Mouse (Mus musculus) thymus, postnatal 25 days (tissue): ENCODE measurements at regions not wholly inside any gene's neighbourhood (a gene's known extent, or its start where the extent isn't known, plus 50 kb on each side); places are given as distances from the start of the nearest gene placed in this dataset.

Source experiments
- DNase-seq: peaks from one replicate; pipeline ENCODE4 v3.0.0; 2022

DNA sequence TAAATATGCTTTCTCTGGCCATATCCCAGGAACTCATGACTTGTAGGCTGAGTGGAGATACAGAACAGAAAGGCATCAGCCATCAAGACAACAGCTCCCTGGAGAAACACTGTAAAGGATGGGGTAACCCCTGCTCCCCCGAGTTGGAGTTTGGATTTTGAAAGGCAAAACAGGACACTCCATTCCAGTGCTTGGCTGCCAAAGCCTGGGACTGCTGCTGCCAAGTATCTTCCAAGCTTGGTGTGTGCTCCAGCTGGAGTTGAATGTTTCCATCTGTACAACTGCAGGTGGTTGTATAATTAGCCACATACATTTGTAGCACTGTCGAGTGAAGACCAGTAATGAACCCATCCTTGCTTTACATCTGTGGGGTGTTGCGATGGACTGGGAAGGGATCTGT, 62.1 kb downstream of the 4933412E24Rik start:
- no peak for DNase-seq

DNA sequence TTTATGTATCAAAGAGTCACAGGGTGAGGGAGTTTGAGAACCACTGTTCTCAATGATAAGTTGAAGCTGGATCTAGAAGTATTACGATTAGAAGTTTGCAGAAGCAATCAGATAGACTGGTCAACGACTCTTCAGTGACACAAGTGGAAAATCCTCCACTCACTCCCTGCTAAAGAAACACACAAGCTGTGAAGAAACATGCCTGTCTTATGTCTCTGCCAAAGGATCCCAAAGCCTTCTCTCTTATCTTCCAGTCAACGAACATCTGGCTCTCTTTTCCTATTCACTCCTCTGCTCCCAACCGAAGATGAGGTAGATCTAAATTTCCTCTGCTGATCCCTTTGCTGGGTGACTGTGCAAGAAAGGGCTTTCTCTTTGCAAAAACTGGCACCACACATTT, 62.6 kb downstream of the 4933412E24Rik start:
- no peak for DNase-seq

DNA sequence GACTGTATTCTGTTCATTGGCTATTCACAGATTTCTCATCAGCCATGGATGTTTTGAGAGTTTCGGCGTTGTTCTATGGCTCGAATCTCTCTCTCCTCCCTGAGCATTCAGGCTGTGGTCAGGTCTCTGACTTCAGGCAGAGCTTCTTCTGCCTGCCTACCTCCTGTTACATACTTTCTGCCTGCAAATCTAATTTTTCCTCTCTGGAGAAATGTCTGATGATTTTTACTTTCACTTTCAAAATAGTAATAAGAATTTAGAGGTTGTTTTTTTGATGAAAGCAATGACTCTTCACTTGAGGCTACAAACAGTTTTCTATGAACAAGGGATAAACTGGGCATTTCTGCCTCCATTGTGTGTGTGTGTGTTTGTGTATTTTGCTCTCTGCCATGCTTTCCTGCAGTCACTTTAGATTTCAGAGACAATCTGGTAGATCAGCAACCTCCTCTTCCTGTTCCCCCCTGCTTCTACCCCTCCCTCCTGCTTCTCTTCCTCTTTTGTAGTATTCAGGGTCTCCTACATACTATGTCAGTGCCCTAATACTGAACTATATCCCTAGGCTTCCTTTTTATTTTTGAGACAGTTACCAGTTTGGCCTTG, 65.7 kb downstream of the 4933412E24Rik start:
- peak; percentile 15 for DNase-seq

- no peak for DNase-seq
Measured at GRCm38 (mm10) chr15:59945208-59945607, 71.2 kb downstream of the 4933412E24Rik start.

DNA sequence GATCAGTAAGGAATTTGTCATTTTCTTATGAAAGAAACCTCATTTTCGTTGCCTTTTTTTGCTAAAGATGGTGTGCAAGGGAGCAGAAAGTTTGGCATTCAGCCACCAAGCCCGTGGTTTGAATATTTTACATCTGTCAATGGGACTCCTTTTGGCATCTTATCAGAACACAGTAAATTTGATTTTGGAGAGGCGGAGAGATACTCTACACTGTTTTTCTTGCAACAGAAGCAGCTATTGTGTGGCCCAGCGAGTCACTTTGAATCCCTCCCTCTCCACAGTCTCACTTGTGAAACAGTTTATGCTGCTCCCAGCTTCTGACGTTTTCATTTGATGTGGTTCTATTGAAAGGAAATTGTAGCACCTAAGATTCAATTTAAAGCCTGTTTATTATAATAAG, 79.9 kb downstream of the 4933412E24Rik start:
- no peak for DNase-seq

DNA sequence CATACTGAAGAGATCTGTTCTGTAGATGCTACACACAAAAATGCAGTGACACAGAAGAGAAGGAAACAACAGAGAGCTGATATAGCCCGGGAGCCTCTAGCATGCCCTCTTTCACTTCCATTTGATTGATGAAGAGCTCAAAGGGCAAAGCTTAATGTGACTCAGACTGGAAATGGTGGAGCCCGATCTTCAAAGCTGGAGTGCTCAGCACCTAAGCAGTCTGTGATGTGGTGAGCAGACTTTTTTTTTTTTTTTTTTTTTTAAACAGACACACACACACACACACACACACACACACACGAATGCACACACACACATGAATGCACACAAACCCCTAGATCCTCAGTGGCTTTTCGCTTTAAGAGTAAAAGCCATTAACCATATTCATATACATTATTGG, 102.6 kb downstream of the 4933412E24Rik start:
- peak; percentile 16 for DNase-seq

DNA sequence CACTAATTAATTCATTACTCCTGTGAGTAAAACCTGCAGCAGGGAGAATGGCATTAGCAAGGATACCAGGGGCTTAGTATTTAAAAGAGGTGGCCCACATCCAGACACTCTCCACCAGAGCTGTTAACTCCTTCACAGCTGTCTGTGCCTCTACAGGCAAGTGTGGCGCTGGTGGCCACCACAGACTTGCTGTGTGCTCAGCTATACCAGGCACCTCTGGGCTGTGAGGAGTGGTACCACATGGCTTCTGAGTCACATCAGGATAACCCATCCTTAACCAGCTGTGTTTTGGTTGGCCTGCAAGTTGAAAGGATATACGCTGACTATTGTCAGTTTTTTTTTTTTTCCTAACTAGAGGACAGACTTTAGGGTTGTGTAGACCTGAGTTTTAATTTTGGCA, 108.1 kb downstream of the 4933412E24Rik start:
- DNase-seq = no peak

DNA sequence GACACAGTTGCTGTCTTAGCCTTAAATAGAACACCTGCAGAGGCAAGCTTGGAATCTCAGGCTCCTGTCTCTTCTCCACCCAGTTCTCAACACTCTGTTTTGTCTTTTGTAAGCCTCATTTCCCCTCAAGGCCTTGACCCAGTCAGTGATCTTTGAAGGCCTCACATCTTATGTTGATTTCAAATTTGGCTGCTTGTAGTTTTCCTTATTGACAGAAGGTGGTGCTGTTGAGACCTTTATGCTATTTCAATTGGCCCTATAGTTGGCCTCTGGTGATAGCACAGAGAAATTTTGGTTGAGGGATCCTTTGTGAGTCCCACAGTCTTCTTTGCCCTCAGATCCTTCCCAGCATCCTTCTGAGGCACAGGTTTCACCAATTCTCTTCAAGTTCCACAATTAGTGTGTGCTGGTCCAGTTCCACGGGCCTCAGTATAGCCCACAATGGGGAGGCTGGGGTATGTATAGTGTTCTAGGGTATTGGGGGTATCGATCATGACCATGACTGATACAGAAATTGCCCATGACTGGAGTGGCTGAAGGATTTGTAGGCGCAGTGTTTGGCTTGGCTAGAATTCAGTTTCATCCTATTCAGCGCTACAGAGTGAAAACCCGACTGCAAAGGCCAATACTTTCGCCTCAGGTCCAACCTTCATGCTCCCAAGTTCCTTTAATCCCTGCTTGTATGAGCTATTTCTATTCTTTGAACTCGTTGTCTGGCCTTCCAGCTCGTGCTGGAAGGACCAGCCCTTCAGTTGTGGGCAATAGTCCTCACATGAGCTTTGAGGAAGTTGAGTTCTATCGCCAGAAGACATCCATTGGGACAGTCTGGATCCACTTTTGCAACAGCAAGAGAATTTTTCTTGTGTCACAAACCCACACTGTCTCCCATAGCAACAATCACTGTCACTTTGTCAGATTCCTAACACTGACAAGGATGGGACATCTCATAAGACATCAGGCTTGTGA, 110.3 kb downstream of the 4933412E24Rik start:
- DNase-seq = no peak

GRCm38 (mm10) chr15:59904741-59905140, 111.7 kb downstream of the 4933412E24Rik start:
- no peak for DNase-seq

GRCm38 (mm10) chr15:59888996-59889395, 127.4 kb downstream of the 4933412E24Rik start:
- no peak for DNase-seq

GRCm38 (mm10) chr15:59888131-59888459, 128.3 kb downstream of the 4933412E24Rik start:
- DNase-seq = no peak

DNA sequence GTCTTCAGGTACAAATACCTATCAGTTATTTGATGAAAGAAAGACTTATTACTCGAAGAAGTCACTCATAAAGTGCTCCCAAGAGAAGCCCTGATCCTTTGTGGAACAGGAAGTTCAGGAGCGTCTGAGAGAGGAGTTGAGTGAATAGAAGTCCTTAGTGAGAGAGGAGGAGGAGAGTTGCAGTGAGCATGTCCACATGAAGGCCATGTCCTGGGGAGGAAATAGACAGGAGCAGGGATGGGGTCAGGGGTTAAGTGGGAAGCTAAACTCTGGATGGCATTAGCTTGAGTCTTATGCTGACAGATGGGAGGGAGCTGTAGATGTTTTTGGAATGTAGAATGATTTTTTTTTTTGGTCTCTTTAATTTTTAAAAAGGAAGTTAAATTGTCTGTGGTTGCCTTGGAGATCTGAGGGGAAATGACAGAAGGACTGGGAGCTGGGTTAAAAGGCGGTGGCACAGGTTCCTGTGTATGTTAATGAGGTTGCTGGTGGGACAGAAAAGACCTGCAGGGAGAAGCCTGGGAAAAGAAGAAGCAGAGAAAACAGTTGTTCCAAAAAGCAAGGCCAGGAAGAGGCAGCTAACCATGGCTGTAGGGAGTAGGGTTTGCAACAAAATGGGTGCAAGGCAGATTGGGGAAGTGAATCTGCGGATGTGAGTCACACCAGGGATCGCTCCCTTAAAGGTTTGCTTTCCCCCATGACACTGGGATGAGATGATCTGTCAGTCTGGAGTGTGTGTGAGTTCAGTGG, 128.9 kb downstream of the 4933412E24Rik start:
- DNase-seq = no peak

- no peak for DNase-seq
Measured at GRCm38 (mm10) chr15:59886036-59886435, 130.4 kb downstream of the 4933412E24Rik start.

DNA sequence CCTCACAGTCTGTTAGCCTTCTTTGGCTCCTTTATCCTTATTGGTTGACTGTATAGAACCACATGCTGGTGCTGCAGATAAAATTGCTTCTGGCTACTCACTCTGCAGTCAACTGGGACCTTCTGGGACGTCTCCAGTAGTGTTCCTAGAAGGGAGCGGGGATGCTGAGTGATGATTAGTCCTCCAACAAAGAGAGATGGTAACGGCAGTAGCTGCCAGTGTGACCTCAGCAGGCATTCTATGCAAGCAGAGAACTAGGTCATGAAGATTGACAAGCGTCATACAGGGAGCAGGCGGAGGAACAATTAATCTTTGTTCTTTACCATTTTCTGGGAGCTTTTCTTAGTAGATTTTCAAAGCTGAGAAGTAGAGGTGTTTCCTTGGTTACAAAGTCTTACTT, 134.0 kb downstream of the 4933412E24Rik start:
- DNase-seq = no peak

GRCm38 (mm10) chr15:59880426-59880825, 136.0 kb downstream of the 4933412E24Rik start:
- DNase-seq = no peak

DNA sequence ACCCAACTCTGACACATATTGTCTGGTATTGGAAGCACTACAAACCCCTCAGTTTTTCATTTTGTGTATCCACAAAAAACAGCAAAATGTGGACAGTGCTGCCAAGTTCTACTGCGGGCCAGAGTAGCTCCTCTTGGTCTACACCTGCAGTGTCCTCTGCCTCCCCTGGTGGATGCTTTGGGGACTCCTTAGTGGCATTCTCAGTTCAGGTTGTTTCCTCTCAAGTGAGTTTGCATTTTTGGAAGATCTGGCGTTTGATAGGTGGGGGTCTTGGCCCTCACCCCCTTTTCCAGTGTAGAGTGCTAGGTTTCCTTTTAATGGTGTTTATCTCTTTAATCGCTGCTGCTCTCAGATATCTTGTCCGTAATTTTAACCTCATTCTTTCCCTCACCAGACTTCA, 137.1 kb downstream of the 4933412E24Rik start:
- DNase-seq = peak; percentile 36

DNA sequence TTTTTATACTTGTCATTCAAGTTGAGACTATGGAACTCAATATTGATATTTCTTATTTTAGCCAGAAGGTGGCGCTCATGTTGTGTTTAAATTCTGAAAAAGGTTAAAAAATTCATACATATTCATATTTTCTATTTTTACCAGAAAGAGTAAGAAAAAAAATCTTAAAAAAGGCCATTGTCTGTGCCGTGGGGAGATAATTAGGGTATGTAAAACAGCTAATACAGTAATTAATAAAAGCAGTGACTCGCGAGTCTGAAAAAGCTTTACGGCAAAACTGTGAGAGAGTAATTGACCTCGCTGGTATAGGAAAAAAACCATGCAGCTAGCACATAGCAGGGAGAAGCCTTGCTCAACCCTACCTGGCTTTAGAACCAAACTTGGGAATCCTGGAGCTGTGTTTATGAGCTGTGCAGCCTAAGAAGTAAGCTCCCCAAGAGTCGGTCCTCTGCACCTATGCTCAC, 140.1 kb downstream of the 4933412E24Rik start:
- no peak for DNase-seq

- no peak for DNase-seq
Measured at GRCm38 (mm10) chr15:59866701-59867100, 149.7 kb downstream of the 4933412E24Rik start.

DNA sequence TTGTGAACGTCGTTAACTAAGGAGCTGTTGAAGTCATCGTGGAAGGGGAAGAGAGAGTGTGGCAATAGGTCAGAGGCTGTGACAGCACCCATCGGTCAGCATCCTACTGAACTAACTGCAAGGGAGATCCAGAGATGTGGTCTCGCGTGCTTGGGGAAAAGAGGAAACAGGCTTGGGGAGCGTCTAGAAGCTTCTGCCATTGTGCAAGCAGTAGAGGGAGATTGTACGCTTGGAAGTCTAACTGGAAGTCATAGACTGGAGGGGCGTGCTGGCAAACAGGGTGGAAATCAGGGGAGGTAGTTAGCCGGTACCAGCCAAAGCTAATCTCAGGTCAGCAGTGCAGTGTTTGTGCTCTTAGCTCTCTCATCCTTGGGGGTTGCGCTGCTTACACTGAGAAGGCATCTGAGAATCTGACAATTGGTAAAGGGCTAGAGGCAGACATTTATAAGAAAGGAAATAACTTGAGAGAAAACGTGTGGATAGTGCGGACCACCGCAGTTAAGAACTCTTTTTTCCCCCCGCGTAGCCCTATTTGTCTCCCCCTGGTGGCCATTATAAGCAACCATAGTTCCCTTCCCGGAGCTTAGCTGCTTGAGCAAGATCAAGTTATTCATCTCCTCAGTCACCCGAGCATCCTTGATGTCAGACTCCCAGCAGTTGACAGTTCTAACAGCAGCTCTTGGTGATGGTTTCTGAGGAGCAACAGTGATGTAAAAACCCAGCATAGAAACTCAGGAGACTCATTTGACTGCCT, 151.5 kb downstream of the 4933412E24Rik start:
- peak; percentile 19 for DNase-seq

DNA sequence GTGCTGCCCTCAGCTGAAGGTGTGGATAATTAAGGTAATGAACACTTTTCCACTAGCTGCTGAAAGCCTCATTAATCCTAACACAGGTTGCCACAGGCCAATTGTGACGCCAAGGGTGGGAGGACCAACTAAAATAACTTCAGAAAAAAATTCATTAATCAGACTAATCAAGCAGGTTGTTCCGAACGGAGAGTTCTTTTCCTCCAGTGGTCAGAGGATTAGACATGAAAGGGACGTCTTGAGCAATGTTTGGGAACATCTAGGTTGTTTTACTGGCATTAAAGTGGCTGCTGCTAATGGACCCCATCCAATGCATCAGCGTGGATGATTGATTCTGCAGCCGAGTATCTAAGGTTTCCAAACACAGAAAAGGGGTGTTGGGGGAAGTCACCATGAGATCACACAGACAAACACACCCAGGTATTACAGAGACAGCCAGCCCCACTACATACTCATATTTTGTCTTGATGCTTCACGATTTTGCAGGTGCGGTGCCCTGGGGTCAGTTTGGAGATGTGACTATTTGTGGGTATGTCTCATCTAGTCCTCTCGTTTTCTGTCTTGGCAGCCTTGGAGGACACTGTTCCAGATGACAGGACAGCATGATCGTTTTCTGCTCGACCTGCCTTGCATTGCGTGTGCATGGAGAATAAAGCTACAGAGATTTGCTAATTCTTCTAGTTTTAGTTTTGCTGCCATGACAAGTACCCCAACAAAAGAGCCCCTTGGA, 164.0 kb downstream of the 4933412E24Rik start:
- no peak for DNase-seq

- no peak for DNase-seq
Measured at GRCm38 (mm10) chr15:59845158-59845739, 171.2 kb downstream of the 4933412E24Rik start.

GRCm38 (mm10) chr15:59836631-59837030, 179.8 kb downstream of the 4933412E24Rik start:
- DNase-seq = no peak
